Mouse (Mus musculus): ENCODE results near the gene Spdef. TPM values are rescaled to one million over a fixed set of nuclear protein-coding genes. Genes with fewer than 3 reads are reported as not detected.

The Spdef gene
- polyA plus RNA-seq, 1 experiment from 2014 or later = 0.16 TPM

- H3K27ac ChIP-seq = no peak overlapping the region
- peaks cover 4% of the 10 kb centered on the region; the same call in 1 of the 2 replicates for H3K9me3 ChIP-seq (replicated peaks)
- H3K9ac ChIP-seq = no peak overlapping the region
- ATAC-seq (replicated peaks; ENCODE audit: low FRiP score) = no peak
- no peak overlapping the region for H3K4me2 ChIP-seq
- no peaks in the 10 kb centered on the region for H3K36me3 ChIP-seq
- peaks cover 24% of the 10 kb centered on the region for H3K4me1 ChIP-seq
- H3K4me3 ChIP-seq (replicated peaks) = no peak overlapping the region
- 65% methylated on average over 2 of the region's 2 CpGs for WGBS
- peaks cover 2% of the 10 kb centered on the region; the same call in 1 of the 2 replicates for H3K27me3 ChIP-seq
Observed at GRCm38 (mm10) chr17:27700812-27701211, 27.9 kb downstream of the Spdef start.

GRCm38 (mm10) chr17:27699641-27700244, 29.0 kb downstream of the Spdef start:
- peaks cover 23% of the 10 kb centered on the region for H3K4me1 ChIP-seq
- no peak overlapping the region for H3K9ac ChIP-seq
- H3K36me3 ChIP-seq = no peaks in the 10 kb centered on the region
- H3K4me3 ChIP-seq (replicated peaks) = no peak overlapping the region
- whole genome bisulfite sequencing = 85% methylated on average over 17 of the region's 17 CpGs
- peaks cover 4% of the 10 kb centered on the region; the same call in 1 of the 2 replicates for H3K9me3 ChIP-seq (replicated peaks)
- no peak overlapping the region for H3K27ac ChIP-seq
- no peak for ATAC-seq (replicated peaks; ENCODE audit: low FRiP score)
- no peak overlapping the region for H3K4me2 ChIP-seq
- no peaks in the 10 kb centered on the region for H3K27me3 ChIP-seq

GRCm38 (mm10) chr17:27690993-27691693, 37.6 kb downstream of the Spdef start:
- Histone ChIP-seq H3K4me1 (peaks cover 5% of the 10 kb centered on the region), H3K36me3 (no peaks in the 10 kb centered on the region), H3K4me3 (replicated peaks) (no peak overlapping the region), H3K9me3 (replicated peaks) (no peaks in the 10 kb centered on the region), H3K4me2 (no peak overlapping the region), H3K9ac (no peak overlapping the region), H3K27me3 (peaks cover 27% of the 10 kb centered on the region), H3K27ac (no peak overlapping the region)
- WGBS = 66% methylated on average over 13 of the region's 14 CpGs
- no peak for ATAC-seq (replicated peaks; ENCODE audit: low FRiP score)

- H3K4me3 ChIP-seq (replicated peaks) = no peak overlapping the region
- 53% methylated on average over 5 of the region's 5 CpGs for WGBS
- H3K36me3 ChIP-seq = no peaks in the 10 kb centered on the region
- H3K27me3 ChIP-seq = peaks cover 57% of the 10 kb centered on the region
- no peak overlapping the region for H3K4me2 ChIP-seq
- no peak overlapping the region for H3K27ac ChIP-seq
- H3K9me3 ChIP-seq (replicated peaks) = no peaks in the 10 kb centered on the region
- H3K9ac ChIP-seq = no peak overlapping the region
- peaks cover 19% of the 10 kb centered on the region for H3K4me1 ChIP-seq
- no peak for ATAC-seq (replicated peaks; ENCODE audit: low FRiP score)
Observed at GRCm38 (mm10) chr17:27686395-27686794, 42.4 kb downstream of the Spdef start.

GRCm38 (mm10) chr17:27685550-27685913, 43.2 kb downstream of the Spdef start:
- Histone ChIP-seq H3K9ac (no peak overlapping the region), H3K36me3 (no peaks in the 10 kb centered on the region), H3K4me1 (peaks cover 15% of the 10 kb centered on the region), H3K4me2 (peak overlapping the region; percentile 96), H3K27ac (no peak overlapping the region), H3K27me3 (peaks cover 57% of the 10 kb centered on the region), H3K4me3 (replicated peaks) (peak overlapping the region; percentile 50), H3K9me3 (replicated peaks) (no peaks in the 10 kb centered on the region)
- WGBS = 1% methylated on average over 11 of the region's 11 CpGs
- ATAC-seq (replicated peaks; ENCODE audit: low FRiP score) = peak; percentile 26; the same call in 1 of the 2 replicates

GRCm38 (mm10) chr17:27684886-27685549, 43.7 kb downstream of the Spdef start:
- 1% methylated on average over 48 of the region's 53 CpGs for WGBS
- peak overlapping the region; percentile 96 for H3K4me2 ChIP-seq
- no peaks in the 10 kb centered on the region for H3K36me3 ChIP-seq
- peak; percentile 44; the same call in 1 of the 2 replicates for ATAC-seq (replicated peaks; ENCODE audit: low FRiP score)
- H3K9ac ChIP-seq = peak overlapping the region; percentile 43
- no peak overlapping the region for H3K27ac ChIP-seq
- peaks cover 57% of the 10 kb centered on the region for H3K27me3 ChIP-seq
- H3K4me3 ChIP-seq (replicated peaks) = peak overlapping the region; percentile 50
- H3K9me3 ChIP-seq (replicated peaks) = no peaks in the 10 kb centered on the region
- H3K4me1 ChIP-seq = peaks cover 15% of the 10 kb centered on the region

GRCm38 (mm10) chr17:27678924-27679813, 49.6 kb downstream of the Spdef start:
- Histone ChIP-seq H3K9me3 (replicated peaks) (no peaks in the 10 kb centered on the region), H3K27ac (no peak overlapping the region), H3K4me2 (no peak overlapping the region), H3K9ac (no peak overlapping the region), H3K4me3 (replicated peaks) (no peak overlapping the region), H3K27me3 (peaks cover 11% of the 10 kb centered on the region), H3K36me3 (no peaks in the 10 kb centered on the region), H3K4me1 (peaks cover 13% of the 10 kb centered on the region)
- WGBS = 31% methylated on average over 11 of the region's 11 CpGs
- 0 out of 2 replicates have a peak, but pooled peaks have one; percentile 36 for ATAC-seq (replicated peaks; ENCODE audit: low FRiP score)

GRCm38 (mm10) chr17:27677756-27678155, 51.0 kb downstream of the Spdef start:
- H3K36me3 ChIP-seq = no peaks in the 10 kb centered on the region

GRCm38 (mm10) chr17:27676270-27676669, 52.5 kb downstream of the Spdef start:
- peaks cover 13% of the 10 kb centered on the region for H3K4me1 ChIP-seq
- H3K4me2 ChIP-seq = no peak overlapping the region
- H3K27ac ChIP-seq = no peak overlapping the region
- H3K4me3 ChIP-seq (replicated peaks) = no peak overlapping the region
- ATAC-seq (replicated peaks; ENCODE audit: low FRiP score) = no peak
- no peaks in the 10 kb centered on the region for H3K36me3 ChIP-seq
- WGBS = 75% methylated on average over 7 of the region's 7 CpGs
- H3K9me3 ChIP-seq (replicated peaks) = no peaks in the 10 kb centered on the region
- H3K9ac ChIP-seq = no peak overlapping the region
- H3K27me3 ChIP-seq = no peaks in the 10 kb centered on the region

More at GRCm38 (mm10) chr17:27677756-27678155, 51.0 kb downstream of the Spdef start:
- Histone ChIP-seq H3K27me3 (no peaks in the 10 kb centered on the region), H3K4me2 (no peak overlapping the region), H3K9ac (no peak overlapping the region), H3K4me3 (replicated peaks) (no peak overlapping the region), H3K9me3 (replicated peaks) (no peaks in the 10 kb centered on the region), H3K4me1 (peaks cover 13% of the 10 kb centered on the region), H3K27ac (no peak overlapping the region)
- 89% methylated on average over 5 of the region's 5 CpGs for WGBS
- ATAC-seq (replicated peaks; ENCODE audit: low FRiP score) = no peak

GRCm38 (mm10) chr17:27675453-27675852, 53.3 kb downstream of the Spdef start:
- no peaks in the 10 kb centered on the region for H3K27me3 ChIP-seq
- no peaks in the 10 kb centered on the region for H3K36me3 ChIP-seq
- WGBS = 51% methylated on average over 9 of the region's 9 CpGs
- H3K9ac ChIP-seq = no peak overlapping the region
- H3K27ac ChIP-seq = no peak overlapping the region
- no peak overlapping the region for H3K4me2 ChIP-seq
- no peaks in the 10 kb centered on the region for H3K9me3 ChIP-seq (replicated peaks)
- ATAC-seq (replicated peaks; ENCODE audit: low FRiP score) = no peak
- H3K4me3 ChIP-seq (replicated peaks) = no peak overlapping the region
- peaks cover 13% of the 10 kb centered on the region for H3K4me1 ChIP-seq

GRCm38 (mm10) chr17:27673945-27674344, 54.8 kb downstream of the Spdef start:
- Histone ChIP-seq H3K27me3 (no peaks in the 10 kb centered on the region), H3K9ac (no peak overlapping the region), H3K4me3 (replicated peaks) (no peak overlapping the region), H3K4me2 (no peak overlapping the region), H3K4me1 (peaks cover 4% of the 10 kb centered on the region), H3K9me3 (replicated peaks) (no peaks in the 10 kb centered on the region), H3K36me3 (no peaks in the 10 kb centered on the region), H3K27ac (no peak overlapping the region)
- no peak for ATAC-seq (replicated peaks; ENCODE audit: low FRiP score)
- 90% methylated on average over 7 of the region's 7 CpGs for WGBS

All from kidney, embryonic 15.5 days (tissue).